Mouse (Mus musculus) intestine, postnatal 0 days (tissue): ENCODE measurements around the gene Hoxc4. TPM values are rescaled to one million over a fixed set of nuclear protein-coding genes. Genes with fewer than 3 reads are reported as not detected.

Experiments used
- ATAC-seq: fragments of 200-750 bp; cut with Nextera tagmentation; 2 replicates; pipeline ENCODE4 v1.8.0; 2017; ENCODE audit warnings: mild to moderate bottlenecking, moderate TSS enrichment, moderate library complexity
- H3K27ac ChIP-seq: fragments of 300-500 bp; sonication (generic); 2 replicates; pipeline ENCODE4 v1.5.1; 2014; ENCODE audit warnings: mild to moderate bottlenecking, low read depth, low read length, moderate library complexity
- H3K27me3 ChIP-seq: fragments of 300-500 bp; sonication (generic); replicated peaks from 2 replicates; pipeline ENCODE4 v1.6.1; 2014; ENCODE audit warnings: low read length, mixed read lengths; ENCODE audit not compliant: control insufficient read depth, insufficient read depth
- H3K36me3 ChIP-seq: fragments of 300-500 bp; sonication (generic); 2 replicates; pipeline ENCODE4 v1.6.1; 2014; ENCODE audit warnings: mild to moderate bottlenecking, moderate library complexity; ENCODE audit not compliant: control insufficient read depth, insufficient read depth
- H3K4me1 ChIP-seq: fragments of 300-500 bp; sonication (generic); replicated peaks from 2 replicates; pipeline ENCODE4 v1.6.1; 2014; ENCODE audit warnings: antibody characterized with exemption, low read length, mixed read lengths; ENCODE audit not compliant: control insufficient read depth, insufficient read depth
- H3K4me2 ChIP-seq: fragments of 300-500 bp; sonication (generic); replicated peaks from 2 replicates; pipeline ENCODE4 v1.6.1; 2014; ENCODE audit warnings: low read depth, mild to moderate bottlenecking, moderate library complexity
- H3K4me3 ChIP-seq: fragments of 300-500 bp; sonication (generic); 2 replicates; pipeline ENCODE4 v1.5.1; 2014; ENCODE audit warnings: low read depth, low read length
- H3K9ac ChIP-seq: fragments of 300-500 bp; sonication (generic); 2 replicates; pipeline ENCODE4 v1.6.1; 2014; ENCODE audit warnings: mild to moderate bottlenecking, low read depth, low read length
- H3K9me3 ChIP-seq: fragments of 300-500 bp; sonication (generic); 2 replicates; pipeline ENCODE4 v1.6.1; 2016; ENCODE audit warnings: mixed run types; ENCODE audit not compliant: control insufficient read depth
- CTCF ChIP-seq: sonication (generic); IDR thresholded peaks from 2 replicates; pipeline ENCODE4 v1.5.1; 2016; ENCODE audit warnings: low read depth, mild to moderate bottlenecking, control low read depth, antibody characterized with exemption, moderate library complexity
- WGBS: fragments of 180-500 bp; shearing (Covaris S2); extraction: QIAGEN DNeasy Blood & Tissue Kit; methylation state at CpG from one replicate; pipeline ENCODE4 v1.1.7; 2014; 5-methylcytosine and 5-hydroxymethylcytosine counted together
- polyA plus RNA-seq: library from polyadenylated mRNA; unstranded; fragments of >200 nt; fragmentation: Nextera tagmentation; extraction: Ambion mirVana; gene quantifications from 2 replicates; pipeline ENCODE4 v1.2.1, GENCODE M21; 2015

The Hoxc4 gene
- polyA plus RNA-seq, 1 experiment from 2014 or later = 4.8 TPM

GRCm38 (mm10) chr15:102997431-102997830 lies 21.3 kb upstream of the Hoxc4 start:
- Histone ChIP-seq H3K27ac (0 out of 2 replicates have a peak overlapping the region, but pooled peaks have one; percentile 9), H3K36me3 (no peaks in the 10 kb centered on the region), H3K9ac (no peak overlapping the region), H3K4me3 (peak overlapping the region; percentile 39), H3K9me3 (0 out of 2 replicates have a peak, but pooled peaks cover 2% of the 10 kb centered on the region), H3K27me3 (peaks cover 98% of the 10 kb centered on the region), H3K4me2 (peak overlapping the region; percentile 35), H3K4me1 (no peaks in the 10 kb centered on the region)
- no peak for ATAC-seq
- TF ChIP-seq CTCF = no peak
- WGBS = 9% methylated on average over 3 of the region's 3 CpGs

GRCm38 (mm10) chr15:102997939-102998355 lies 20.8 kb upstream of the Hoxc4 start, which contains the start of gene Hoxc6:
Gene Hoxc6 (plus strand): TSS chr15:102998257.
- Histone ChIP-seq H3K9ac (no peak within 1 kb of the TSS), H3K36me3 (no peaks in the 10 kb centered on the region), H3K27me3 (peaks cover 98% of the 10 kb centered on the region), H3K9me3 (0 out of 2 replicates have a peak, but pooled peaks cover 2% of the 10 kb centered on the region), H3K4me2 (peak within 1 kb of the TSS; percentile 66), H3K4me3 (peak within 1 kb of the TSS; percentile 39), H3K27ac (peak within 1 kb of the TSS; percentile 28; the same call in 1 of the 2 replicates), H3K4me1 (no peaks in the 10 kb centered on the region)
- ATAC-seq = no peak
- 2% methylated on average over 19 of the region's 19 CpGs for whole genome bisulfite sequencing
- no peak for TF ChIP-seq CTCF

- no peak overlapping the region for H3K9ac ChIP-seq
Observed at GRCm38 (mm10) chr15:102998608-102999182, 20.0 kb upstream of the Hoxc4 start.

GRCm38 (mm10) chr15:102999183-102999831 lies 19.4 kb upstream of the Hoxc4 start:
- Histone ChIP-seq H3K27me3 (peaks cover 99% of the 10 kb centered on the region), H3K9me3 (0 out of 2 replicates have a peak, but pooled peaks cover 2% of the 10 kb centered on the region), H3K4me3 (peak overlapping the region; percentile 39), H3K4me1 (no peaks in the 10 kb centered on the region), H3K27ac (peak overlapping the region; percentile 21), H3K9ac (peak overlapping the region; percentile 35; the same call in 1 of the 2 replicates), H3K4me2 (peak overlapping the region; percentile 66), H3K36me3 (no peaks in the 10 kb centered on the region)
- no peak for TF ChIP-seq CTCF
- ATAC-seq = peak; percentile 48
- 2% methylated on average over 33 of the region's 33 CpGs for WGBS

More at GRCm38 (mm10) chr15:102998608-102999182, 20.0 kb upstream of the Hoxc4 start:
- no peak for TF ChIP-seq CTCF
- under 1% methylated on average over 19 of the region's 19 CpGs for WGBS
- Histone ChIP-seq H3K4me1 (no peaks in the 10 kb centered on the region), H3K4me3 (peak overlapping the region; percentile 39), H3K9me3 (0 out of 2 replicates have a peak, but pooled peaks cover 2% of the 10 kb centered on the region), H3K27me3 (peaks cover 99% of the 10 kb centered on the region), H3K36me3 (no peaks in the 10 kb centered on the region), H3K4me2 (peak overlapping the region; percentile 66), H3K27ac (peak overlapping the region; percentile 28; the same call in 1 of the 2 replicates)
- ATAC-seq = peak; percentile 12; the same call in 1 of the 2 replicates

- Histone ChIP-seq H3K36me3 (no peaks in the 10 kb centered on the region), H3K4me3 (peak overlapping the region; percentile 39), H3K9me3 (0 out of 2 replicates have a peak, but pooled peaks cover 2% of the 10 kb centered on the region), H3K9ac (no peak overlapping the region; the same call in 1 of the 2 replicates), H3K27me3 (peaks cover 100% of the 10 kb centered on the region), H3K4me1 (no peaks in the 10 kb centered on the region), H3K27ac (peak overlapping the region; percentile 21; the same call in 1 of the 2 replicates), H3K4me2 (peak overlapping the region; percentile 66)
- no peak for ATAC-seq
- WGBS = 7% methylated on average over 10 of the region's 11 CpGs
- TF ChIP-seq CTCF = no peak
Observed at GRCm38 (mm10) chr15:102999955-103000354, 18.8 kb upstream of the Hoxc4 start.

DNA sequence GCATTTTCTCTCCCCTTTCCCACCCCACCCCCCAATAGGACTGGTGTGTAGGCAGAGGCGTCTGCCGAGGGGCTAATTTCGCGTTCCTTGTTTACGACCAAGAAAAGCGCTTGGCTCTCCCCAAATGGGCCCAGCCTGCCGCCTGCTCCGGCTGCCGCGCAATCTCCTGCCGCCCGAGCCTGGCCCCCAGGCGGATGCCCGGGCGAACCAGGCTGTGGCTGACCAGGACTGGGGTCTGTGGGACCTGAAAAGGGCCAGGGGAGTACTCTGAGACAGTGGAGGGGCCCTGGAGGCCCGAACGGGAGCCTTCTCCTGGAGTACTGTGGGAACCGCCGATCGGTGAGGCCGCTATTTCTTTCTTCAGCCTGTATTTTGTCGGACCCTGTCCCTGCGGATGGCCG lies 18.2 kb upstream of the Hoxc4 start:
- H3K27me3 ChIP-seq = peaks cover 100% of the 10 kb centered on the region
- WGBS = 6% methylated on average over 24 of the region's 24 CpGs
- peak overlapping the region; percentile 39 for H3K4me3 ChIP-seq
- no peaks in the 10 kb centered on the region for H3K36me3 ChIP-seq
- peak overlapping the region; percentile 62 for H3K27ac ChIP-seq
- H3K4me1 ChIP-seq = no peaks in the 10 kb centered on the region
- no peak for TF ChIP-seq CTCF
- peak overlapping the region; percentile 40; the same call in 1 of the 2 replicates for H3K9ac ChIP-seq
- no peak for ATAC-seq
- H3K4me2 ChIP-seq = peak overlapping the region; percentile 66
- 0 out of 2 replicates have a peak, but pooled peaks cover 2% of the 10 kb centered on the region for H3K9me3 ChIP-seq
